Mouse (Mus musculus): Measurements from ENCODE around the gene Clca2. TPM values are rescaled to one million over a fixed set of nuclear protein-coding genes. Genes with fewer than 3 reads are reported as not detected.

Gene Clca2
- not detected for polyA plus RNA-seq (2015; fragmentation: Illumina TruSeq; extraction: RNeasy Lipid Tissue Mini Kit (QIAGEN cat#74804); ENCODE audit: low read depth, low replicate concordance)

GRCm38 (mm10) chr3:145099291-145099690 lies at the start of gene Clca2:
Clca2 (minus strand) TSS chr3:145099443.

GRCm38 (mm10) chr3:145118254-145119001 lies 19.2 kb upstream of the Clca2 start, which contains the start of gene Odf2l:
Odf2l (plus strand) TSS chr3:145118588.

GRCm38 (mm10) chr3:145032676-145033075 lies 66.6 kb downstream of the Clca2 start, which contains the start of gene Clca1:
Clca1 (minus strand) TSS chr3:145032776.

Other genes with a start within 250 kb of the Clca2 start
- not detected for gene Clca4b, start 166.9 kb downstream of the Clca2 start, polyA plus RNA-seq (2015; fragmentation: Illumina TruSeq; extraction: RNeasy Lipid Tissue Mini Kit (QIAGEN cat#74804); ENCODE audit: low read depth, low replicate concordance)
- not detected for gene Clca4a, start 124.4 kb downstream of the Clca2 start, polyA plus RNA-seq (2015; fragmentation: Illumina TruSeq; extraction: RNeasy Lipid Tissue Mini Kit (QIAGEN cat#74804); ENCODE audit: low read depth, low replicate concordance)
- not detected for gene Clca1, start 66.7 kb downstream of the Clca2 start, polyA plus RNA-seq (2015; fragmentation: Illumina TruSeq; extraction: RNeasy Lipid Tissue Mini Kit (QIAGEN cat#74804); ENCODE audit: low read depth, low replicate concordance)
- 17.1 TPM for gene Odf2l, start 19.1 kb upstream of the Clca2 start, polyA plus RNA-seq (2015; fragmentation: Illumina TruSeq; extraction: RNeasy Lipid Tissue Mini Kit (QIAGEN cat#74804); ENCODE audit: low read depth, low replicate concordance)
- 2.8 TPM for gene Col24a1, start 193.0 kb upstream of the Clca2 start, polyA plus RNA-seq (2015; fragmentation: Illumina TruSeq; extraction: RNeasy Lipid Tissue Mini Kit (QIAGEN cat#74804); ENCODE audit: low read depth, low replicate concordance)

Measured in brain, adult 10 weeks (tissue).